Mouse (Mus musculus) neural tube, embryonic 14.5 days (tissue): Measurements from ENCODE around the gene Plppr3. TPM values are rescaled to one million over a fixed set of nuclear protein-coding genes. Genes with fewer than 3 reads are reported as not detected.

Source experiments
- ATAC-seq: fragments of 200-750 bp; cut with Nextera tagmentation; 2 replicates; pipeline ENCODE4 v1.8.0; 2017; ENCODE audit warnings: low read depth, mild to moderate bottlenecking, moderate TSS enrichment, moderate library complexity
- H3K27ac ChIP-seq: fragments of 300-500 bp; sonication (generic); 2 replicates; pipeline ENCODE4 v1.5.1; 2014; ENCODE audit warnings: low read depth, mild to moderate bottlenecking, control low read depth, low read length, moderate library complexity, mixed read lengths
- H3K27me3 ChIP-seq: fragments of 300-500 bp; sonication (generic); 2 replicates; pipeline ENCODE4 v1.6.1; 2014; ENCODE audit warnings: low read length; ENCODE audit not compliant: control insufficient read depth, insufficient read depth
- H3K36me3 ChIP-seq: fragments of 300-500 bp; sonication (generic); 2 replicates; pipeline ENCODE4 v1.6.1; 2014; ENCODE audit warnings: low read length, mixed read lengths; ENCODE audit not compliant: control insufficient read depth, insufficient read depth
- H3K4me1 ChIP-seq: fragments of 300-500 bp; sonication (generic); 2 replicates; pipeline ENCODE4 v1.6.1; 2014; ENCODE audit warnings: low read length; ENCODE audit not compliant: control insufficient read depth, insufficient read depth
- H3K4me2 ChIP-seq: fragments of 300-500 bp; sonication (generic); 2 replicates; pipeline ENCODE4 v1.6.1; 2014; ENCODE audit warnings: mild to moderate bottlenecking, low read depth, low read length, control low read depth
- H3K4me3 ChIP-seq: fragments of 300-500 bp; sonication (generic); 2 replicates; pipeline ENCODE4 v1.5.1; 2014; ENCODE audit warnings: low read depth, low read length, control low read depth, mixed read lengths
- H3K9ac ChIP-seq: fragments of 300-500 bp; sonication (generic); replicated peaks from 2 replicates; pipeline ENCODE4 v1.6.1; 2014; ENCODE audit warnings: low read depth, mild to moderate bottlenecking, control low read depth, low read length, mixed read lengths
- H3K9me3 ChIP-seq: fragments of 300-500 bp; sonication (generic); 2 replicates; pipeline ENCODE4 v1.6.1; 2016; ENCODE audit warnings: low read length; ENCODE audit not compliant: control insufficient read depth
- WGBS: fragments of 180-500 bp; shearing (Covaris S2); extraction: QIAGEN DNeasy Blood & Tissue Kit; methylation state at CpG from one replicate; pipeline ENCODE4 v1.1.7; 2014; 5-methylcytosine and 5-hydroxymethylcytosine counted together
- polyA plus RNA-seq: library from polyadenylated mRNA; unstranded; fragments of >200 nt; fragmentation: Nextera tagmentation; extraction: Ambion mirVana; gene quantifications from 2 replicates; pipeline ENCODE4 v1.2.1, GENCODE M21; 2014

Gene Plppr3
- polyA plus RNA-seq, 1 experiment from 2014 or later = 327 TPM

- H3K27ac ChIP-seq = peak within 1 kb of the TSS; percentile 82
- 1% methylated on average over 42 of the region's 42 CpGs for WGBS
- ATAC-seq = peak; percentile 86
- no peaks in the 10 kb centered on the region for H3K9me3 ChIP-seq
- H3K27me3 ChIP-seq = peaks cover 45% of the 10 kb centered on the region
- peaks cover 25% of the 10 kb centered on the region for H3K4me1 ChIP-seq
- peak within 1 kb of the TSS; percentile 95 for H3K4me2 ChIP-seq
- no peaks in the 10 kb centered on the region for H3K36me3 ChIP-seq
- peak within 1 kb of the TSS; percentile 98 for H3K9ac ChIP-seq
- H3K4me3 ChIP-seq = peak within 1 kb of the TSS; percentile 71
Observed at GRCm38 (mm10) chr10:79916808-79917531, 42.5 kb upstream of the Plppr3 start, which contains the start of gene Kiss1r. Kiss1r (plus strand) TSS chr10:79916971.

GRCm38 (mm10) chr10:79916081-79916480 lies 41.6 kb upstream of the Plppr3 start:
- Histone ChIP-seq H3K4me2 (peak overlapping the region; percentile 95), H3K36me3 (peaks cover 6% of the 10 kb centered on the region; the same call in 1 of the 2 replicates), H3K4me3 (peak overlapping the region; percentile 71), H3K27me3 (peaks cover 37% of the 10 kb centered on the region), H3K4me1 (peaks cover 25% of the 10 kb centered on the region), H3K27ac (peak overlapping the region; percentile 82; the same call in 1 of the 2 replicates), H3K9ac (peak overlapping the region; percentile 98), H3K9me3 (no peaks in the 10 kb centered on the region)
- ATAC-seq = no peak
- WGBS = 12% methylated on average over 8 of the region's 8 CpGs

- WGBS = 70% methylated on average over 7 of the region's 7 CpGs
- Histone ChIP-seq H3K27me3 (peaks cover 27% of the 10 kb centered on the region), H3K4me3 (peak overlapping the region; percentile 71; the same call in 1 of the 2 replicates), H3K27ac (no peak overlapping the region), H3K9ac (no peak overlapping the region), H3K36me3 (peaks cover 9% of the 10 kb centered on the region; the same call in 1 of the 2 replicates), H3K9me3 (no peaks in the 10 kb centered on the region), H3K4me2 (peak overlapping the region; percentile 95; the same call in 1 of the 2 replicates), H3K4me1 (peaks cover 23% of the 10 kb centered on the region)
- no peak for ATAC-seq
Observed at GRCm38 (mm10) chr10:79914948-79915596, 40.6 kb upstream of the Plppr3 start.

GRCm38 (mm10) chr10:79914131-79914947 lies 39.9 kb upstream of the Plppr3 start:
- H3K9me3 ChIP-seq = no peaks in the 10 kb centered on the region
- peaks cover 25% of the 10 kb centered on the region for H3K4me1 ChIP-seq
- H3K27me3 ChIP-seq = peaks cover 19% of the 10 kb centered on the region
- no peak overlapping the region for H3K27ac ChIP-seq
- H3K4me3 ChIP-seq = no peak overlapping the region
- 74% methylated on average over 10 of the region's 11 CpGs for WGBS
- ATAC-seq = no peak
- H3K9ac ChIP-seq = no peak overlapping the region
- peaks cover 9% of the 10 kb centered on the region; the same call in 1 of the 2 replicates for H3K36me3 ChIP-seq
- H3K4me2 ChIP-seq = no peak overlapping the region

GRCm38 (mm10) chr10:79912412-79912811 lies 38.0 kb upstream of the Plppr3 start:
- WGBS = 66% methylated on average over 20 of the region's 20 CpGs
- Histone ChIP-seq H3K36me3 (peaks cover 9% of the 10 kb centered on the region; the same call in 1 of the 2 replicates), H3K9ac (no peak overlapping the region), H3K27ac (no peak overlapping the region), H3K4me3 (no peak overlapping the region), H3K9me3 (no peaks in the 10 kb centered on the region), H3K4me2 (no peak overlapping the region), H3K27me3 (peaks cover under 1% of the 10 kb centered on the region; the same call in 1 of the 2 replicates), H3K4me1 (peaks cover 26% of the 10 kb centered on the region)
- ATAC-seq = no peak

- H3K27ac ChIP-seq = peak within 1 kb of the TSS; percentile 83; the same call in 1 of the 2 replicates
- 89% methylated on average over 4 of the region's 4 CpGs for WGBS
- no peak within 1 kb of the TSS for H3K4me2 ChIP-seq
- peaks cover 16% of the 10 kb centered on the region for H3K4me1 ChIP-seq
- no peaks in the 10 kb centered on the region for H3K27me3 ChIP-seq
- no peak within 1 kb of the TSS for H3K9ac ChIP-seq
- H3K4me3 ChIP-seq = no peak within 1 kb of the TSS; the same call in 1 of the 2 replicates
- H3K9me3 ChIP-seq = no peaks in the 10 kb centered on the region
- no peak for ATAC-seq
- H3K36me3 ChIP-seq = peaks cover 9% of the 10 kb centered on the region; the same call in 1 of the 2 replicates
Observed at GRCm38 (mm10) chr10:79910556-79910955, 36.1 kb upstream of the Plppr3 start, which contains the start of gene Gm26602. Gm26602 (plus strand) TSS chr10:79910856.

GRCm38 (mm10) chr10:79909092-79909922 lies 34.9 kb upstream of the Plppr3 start:
- peak overlapping the region; percentile 61 for H3K4me3 ChIP-seq
- WGBS = 21% methylated on average over 14 of the region's 14 CpGs
- peak overlapping the region; percentile 36 for H3K4me2 ChIP-seq
- no peaks in the 10 kb centered on the region for H3K27me3 ChIP-seq
- no peaks in the 10 kb centered on the region for H3K9me3 ChIP-seq
- H3K4me1 ChIP-seq = peaks cover 7% of the 10 kb centered on the region
- peaks cover 9% of the 10 kb centered on the region; the same call in 1 of the 2 replicates for H3K36me3 ChIP-seq
- ATAC-seq = peak; percentile 61
- H3K27ac ChIP-seq = peak overlapping the region; percentile 83
- H3K9ac ChIP-seq = peak overlapping the region; percentile 90; the same call in 1 of the 2 replicates
